Mouse (Mus musculus) liver, adult (tissue): ENCODE data around the gene Atpaf2.

ENCODE experiments used
- GATA4 ChIP-seq: IDR thresholded peaks from 2 replicates; pipeline ENCODE4 v1.6.1; 2014; ENCODE audit warnings: mild to moderate bottlenecking, low read length; ENCODE audit not compliant: insufficient replicate concordance

The Atpaf2 gene

GRCm38 (mm10) chr11:60360631-60361201, 57.5 kb downstream of the Atpaf2 start:
- TF ChIP-seq GATA4 = no peak

- no peak for TF ChIP-seq GATA4
These were observed 58.3 kb downstream of the Atpaf2 start for GRCm38 (mm10) chr11:60359936-60360335.

GRCm38 (mm10) chr11:60359138-60359537, 59.1 kb downstream of the Atpaf2 start:
- TF ChIP-seq GATA4 = no peak

GRCm38 (mm10) chr11:60358548-60358947, 59.7 kb downstream of the Atpaf2 start:
- TF ChIP-seq GATA4 = no peak

- no peak for TF ChIP-seq GATA4
These were observed 61.1 kb downstream of the Atpaf2 start for GRCm38 (mm10) chr11:60357116-60357515.

- TF ChIP-seq GATA4 = no peak
These were observed 62.3 kb downstream of the Atpaf2 start for GRCm38 (mm10) chr11:60355952-60356351.

GRCm38 (mm10) chr11:60352559-60353411, 65.5 kb downstream of the Atpaf2 start, which contains the start of the genes Tom1l2 and Drc3:
Gene Tom1l2, minus strand, starts transcription at chr11:60352905.
Gene Drc3, plus strand, starts transcription at chr11:60353329.
- no peak; the same call in 1 of the 2 replicates for TF ChIP-seq GATA4

GRCm38 (mm10) chr11:60351925-60352371, 66.3 kb downstream of the Atpaf2 start:
- no peak for TF ChIP-seq GATA4

- no peak for TF ChIP-seq GATA4
These were observed 66.9 kb downstream of the Atpaf2 start for GRCm38 (mm10) chr11:60351388-60351787.
